Mouse (Mus musculus) limb, embryonic 10.5 days (tissue): ENCODE measurements at regions not wholly inside any gene's neighbourhood (a gene's known extent, or its start where the extent isn't known, plus 50 kb on each side); places are given as distances from the start of the nearest gene placed in this dataset.
"Not testable (repeated sequence)": the region's sequence is repeated elsewhere in the genome, so short reads cannot be mapped to it uniquely, and the experiment has no call there.

Source experiments
- DNase-seq: peaks from one replicate; pipeline ENCODE4 v3.0.0-alpha.2; 2017; ENCODE audit warnings: low spot score
- H3K27ac ChIP-seq: fragments of 300-500 bp; sonication (generic); 2 replicates; pipeline ENCODE4 v1.5.1; 2016; ENCODE audit warnings: mild to moderate bottlenecking
- H3K27me3 ChIP-seq: fragments of 300-500 bp; sonication (generic); 2 replicates; pipeline ENCODE4 v1.6.1; 2016; ENCODE audit warnings: low read depth, mild to moderate bottlenecking; ENCODE audit not compliant: poor library complexity, severe bottlenecking
- H3K36me3 ChIP-seq: fragments of 300-500 bp; sonication (generic); 2 replicates; pipeline ENCODE4 v1.6.1; 2016; ENCODE audit warnings: mild to moderate bottlenecking, moderate library complexity
- H3K4me1 ChIP-seq: fragments of 300-500 bp; sonication (generic); 2 replicates; pipeline ENCODE4 v1.6.1; 2016
- H3K4me3 ChIP-seq: fragments of 300-500 bp; sonication (generic); 2 replicates; pipeline ENCODE4 v1.5.1; 2016; ENCODE audit warnings: mild to moderate bottlenecking, moderate library complexity
- H3K9me3 ChIP-seq: fragments of 300-500 bp; sonication (generic); replicated peaks from 2 replicates; pipeline ENCODE4 v1.6.1; 2016; ENCODE audit warnings: mild to moderate bottlenecking
- WGBS: fragments of 180-500 bp; shearing (Covaris S2); methylation state at CpG from one replicate; pipeline ENCODE4 v1.1.7; 2016; 5-methylcytosine and 5-hydroxymethylcytosine counted together

GRCm38 (mm10) chr13:13888847-13889246 lies 65.4 kb upstream of the B3galnt2 start:
- 87% methylated on average over 15 of the region's 15 CpGs for WGBS
- H3K27ac ChIP-seq, H3K4me1 ChIP-seq, H3K27me3 ChIP-seq, H3K36me3 ChIP-seq, H3K9me3 ChIP-seq, DNase-seq, H3K4me3 ChIP-seq: not testable (repeated sequence)

GRCm38 (mm10) chr13:13889297-13890120 lies 64.8 kb upstream of the B3galnt2 start:
- H3K27me3 ChIP-seq, result no peaks in the 10 kb centered on the region
- H3K27ac ChIP-seq, result no peak overlapping the region
- H3K36me3 ChIP-seq, result no peaks in the 10 kb centered on the region
- no peaks in the 10 kb centered on the region for H3K9me3 ChIP-seq
- H3K4me3 ChIP-seq, result peak overlapping the region; percentile 52
- no peaks in the 10 kb centered on the region for H3K4me1 ChIP-seq
- WGBS, result 26% methylated on average over 17 of the region's 17 CpGs
- DNase-seq, result peak; percentile 90

GRCm38 (mm10) chr13:13902186-13902585 lies 52.1 kb upstream of the B3galnt2 start:
- H3K27me3 ChIP-seq, H3K27ac ChIP-seq, H3K4me3 ChIP-seq, H3K9me3 ChIP-seq, DNase-seq, H3K36me3 ChIP-seq, H3K4me1 ChIP-seq: not testable (repeated sequence)
- WGBS, result 94% methylated on average over 16 of the region's 16 CpGs
